Mouse (Mus musculus) testis, adult 2 months (tissue): ENCODE measurements around the gene Apob.

ENCODE experiments used
- CTCF ChIP-seq: fragments of 200-500 bp; IDR thresholded peaks from 2 replicates; pipeline ENCODE4 v1.5.1; 2012; ENCODE audit warnings: low read depth, mild to moderate bottlenecking, inconsistent platforms, low read length, moderate library complexity; ENCODE audit not compliant: control insufficient read depth, insufficient read depth, insufficient replicate concordance
- POLR2A ChIP-seq: fragments of 200-500 bp; IDR thresholded peaks from 2 replicates; pipeline ENCODE4 v1.6.1; 2012; ENCODE audit warnings: low read depth, mild to moderate bottlenecking, inconsistent platforms, low read length, moderate library complexity; ENCODE audit not compliant: control insufficient read depth

DNA sequence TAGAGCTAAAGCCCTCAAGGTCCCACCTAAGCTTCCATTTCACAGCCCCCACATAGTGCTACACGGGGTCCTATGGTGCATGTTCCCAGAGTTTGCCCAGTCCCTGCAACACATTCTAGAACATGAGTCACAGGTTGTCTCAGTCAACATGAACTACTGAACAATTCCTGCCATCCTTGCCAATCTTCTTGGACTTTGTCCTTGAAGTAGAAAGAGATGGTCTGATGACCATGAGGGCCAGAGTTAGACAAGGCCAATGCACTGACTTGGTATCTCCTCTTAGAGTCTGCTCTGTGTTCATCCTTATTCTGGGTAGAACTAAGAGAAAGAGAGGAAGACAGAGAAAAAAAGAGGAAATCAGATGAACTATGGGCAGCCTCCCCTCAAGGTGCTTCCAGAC is 7.0 kb downstream of the Apob start:
- TF ChIP-seq CTCF, result no peak
- no peak for TF ChIP-seq POLR2A
